Mouse (Mus musculus) embryonic stem cell, embryonic (primary cell): ENCODE results near the gene Prickle2.

Source experiments
- CTCF ChIA-PET, 4 experiments: fragments of 300-600 bp in 2 of 4; fragments of 350-600 bp in 2 of 4; sonication (Branson Sonifier 250); formaldehyde crosslinking; loops; one replicate each; lab custom pipeline; 2022; ENCODE audit warnings: inconsistent platforms in 2 of 4; lab: Charles Lee
- POLR2A ChIA-PET, 4 experiments: fragments of 300-600 bp in 2 of 4; fragments of 350-600 bp in 2 of 4; sonication (Branson Sonifier 250); formaldehyde crosslinking; loops; one replicate each; lab custom pipeline; 2022; ENCODE audit warnings: antibody characterized with exemption in 4 of 4, inconsistent platforms in 1 of 4; lab: Charles Lee

Prickle2 gene

DNA sequence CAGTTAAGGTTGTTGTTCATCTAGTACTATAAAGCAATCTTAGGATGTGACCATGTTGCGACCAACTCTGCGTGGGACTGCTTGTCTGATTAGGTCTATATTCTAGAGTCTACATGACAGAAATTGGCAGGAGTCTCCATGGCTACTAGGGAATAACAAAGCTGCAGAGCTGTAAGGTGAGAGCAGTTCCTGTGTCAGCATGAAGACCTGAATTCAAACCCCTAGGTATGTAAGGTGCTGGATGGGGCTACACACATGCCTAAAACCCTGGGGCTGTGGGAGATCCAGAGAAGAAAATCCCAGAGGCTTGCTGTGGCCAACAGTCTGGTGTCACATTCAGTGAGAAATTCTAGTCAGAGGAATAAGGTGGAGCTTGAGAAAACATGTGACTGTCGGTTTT, 78.2 kb downstream of the Prickle2 start:
- POLR2A ChIA-PET = no interaction called here
- CTCF ChIA-PET = interaction anchor here in 1 of 4 experiments (1.4 kb wide), 1 partner anchor 38 kb away, joined by 5 read pairs; no protein-coding TSS in a partner anchor

DNA sequence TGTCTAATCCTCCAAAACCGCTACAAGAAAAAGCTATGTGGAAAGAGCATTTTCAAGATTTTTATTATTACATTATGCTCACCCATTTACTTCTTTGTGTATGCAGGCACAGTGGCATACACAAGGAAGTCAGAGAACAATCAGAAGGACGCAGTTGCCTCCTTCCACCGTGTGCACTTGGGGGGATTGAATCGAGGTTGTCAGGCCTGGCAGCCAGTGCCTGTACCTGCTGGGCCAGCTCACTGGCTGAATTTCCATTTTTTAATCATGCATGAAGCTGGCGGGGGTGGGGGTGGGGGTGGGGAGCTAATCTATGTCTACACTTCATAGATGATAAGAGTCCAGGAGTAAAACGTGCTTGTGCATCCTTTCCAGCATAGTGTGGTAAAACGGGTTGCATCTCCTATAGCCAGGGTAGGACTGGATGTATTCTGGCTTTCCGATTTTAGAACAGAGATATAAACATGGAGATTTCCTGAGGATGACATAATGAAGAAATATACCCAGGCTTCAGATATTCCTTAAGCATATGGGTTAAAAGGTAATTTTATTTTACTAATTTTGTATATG, 78.8 kb downstream of the Prickle2 start:
- CTCF ChIA-PET = interaction anchor here in 1 of 4 experiments (1.4 kb wide), 1 partner anchor 39 kb away, joined by 5 read pairs; no protein-coding TSS in a partner anchor
- POLR2A ChIA-PET = no interaction called here

DNA sequence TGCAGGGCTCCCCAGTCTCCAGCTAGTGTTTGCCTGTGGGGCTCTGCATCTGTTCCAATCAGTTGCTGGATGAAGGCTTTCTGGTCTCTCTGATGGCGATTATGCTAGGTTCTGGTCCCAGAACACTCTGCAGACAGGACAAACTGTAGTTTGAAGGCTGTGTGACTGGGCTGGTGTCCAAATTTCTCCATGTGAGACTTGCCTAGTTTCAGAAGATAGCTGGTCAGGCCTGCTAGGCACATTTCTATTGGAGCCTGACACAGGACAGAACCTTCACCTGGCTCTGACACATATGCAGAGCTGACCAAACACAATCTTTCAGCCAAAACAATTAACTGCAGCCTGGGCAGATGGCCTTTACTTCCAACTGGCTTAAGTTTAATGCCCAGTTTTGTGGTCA, 80.0 kb downstream of the Prickle2 start:
- ChIA-PET POLR2A (interaction anchor here in 1 of 4 experiments (1.0 kb wide), 1 partner anchor 10 kb away, joined by 3 read pairs; no protein-coding TSS in a partner anchor), CTCF (no interaction called here)

DNA sequence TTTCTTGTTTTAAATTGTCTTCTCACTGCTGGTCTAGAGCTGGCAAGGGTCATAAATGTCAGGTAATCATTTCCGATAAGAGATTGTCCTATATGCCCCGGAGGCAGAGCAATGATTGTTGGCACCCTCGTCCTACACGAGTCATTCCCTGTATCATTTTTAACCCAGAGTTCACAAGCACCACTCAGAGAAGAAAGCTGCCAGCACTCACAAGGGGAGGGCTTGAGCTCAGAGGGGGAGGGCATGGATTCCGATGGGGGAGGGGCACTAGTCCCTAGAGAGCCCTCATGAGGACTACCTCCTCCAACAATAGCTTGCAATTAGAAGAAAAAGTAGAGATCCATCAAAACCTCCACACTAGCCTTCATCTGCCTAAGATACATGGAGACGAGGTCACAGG, 81.6 kb downstream of the Prickle2 start:
- POLR2A ChIA-PET = no interaction called here
- CTCF ChIA-PET = no interaction called here

DNA sequence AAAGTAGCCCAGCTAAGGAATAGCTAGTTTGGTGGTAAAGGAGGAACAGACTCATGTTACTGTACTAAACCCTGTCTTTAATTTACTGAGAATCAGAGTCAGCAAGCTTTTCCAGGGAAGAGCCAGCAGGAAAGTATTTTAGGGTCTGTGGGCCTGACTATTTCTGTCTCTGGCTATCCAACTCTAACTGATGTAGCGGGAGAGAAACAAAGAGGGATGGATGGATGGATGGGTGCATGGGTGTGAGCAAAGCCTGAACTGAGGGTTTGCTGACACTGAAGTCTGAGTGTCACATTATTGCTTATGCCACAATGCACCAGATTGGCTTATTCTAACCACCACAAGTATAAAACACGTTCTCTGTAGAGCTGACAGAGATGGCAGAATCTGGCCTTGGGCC, 88.8 kb downstream of the Prickle2 start:
- CTCF ChIA-PET = no interaction called here

DNA sequence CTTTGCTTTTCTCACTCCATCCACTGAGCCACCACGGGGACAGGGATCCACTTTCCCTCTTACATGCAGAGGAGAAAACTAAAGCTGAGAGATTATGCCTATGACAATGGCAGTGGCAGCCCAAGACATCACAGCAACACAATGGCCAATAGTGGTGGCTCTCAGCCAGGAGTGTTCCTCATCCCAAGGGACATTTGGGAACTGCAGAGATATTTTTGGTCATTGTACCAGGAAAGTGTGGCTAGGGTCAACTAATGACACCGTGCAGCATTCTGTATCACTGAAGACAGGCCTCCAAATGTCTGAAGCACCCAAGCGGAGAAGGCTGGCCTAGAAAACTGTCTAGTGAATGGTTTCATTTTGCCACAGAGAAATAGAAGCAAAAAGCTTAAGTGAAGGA, 91.2 kb downstream of the Prickle2 start:
- CTCF ChIA-PET = no interaction called here
- POLR2A ChIA-PET = no interaction called here

More for the DNA sequence above, 88.8 kb downstream of the Prickle2 start:
- POLR2A ChIA-PET = no interaction called here

DNA sequence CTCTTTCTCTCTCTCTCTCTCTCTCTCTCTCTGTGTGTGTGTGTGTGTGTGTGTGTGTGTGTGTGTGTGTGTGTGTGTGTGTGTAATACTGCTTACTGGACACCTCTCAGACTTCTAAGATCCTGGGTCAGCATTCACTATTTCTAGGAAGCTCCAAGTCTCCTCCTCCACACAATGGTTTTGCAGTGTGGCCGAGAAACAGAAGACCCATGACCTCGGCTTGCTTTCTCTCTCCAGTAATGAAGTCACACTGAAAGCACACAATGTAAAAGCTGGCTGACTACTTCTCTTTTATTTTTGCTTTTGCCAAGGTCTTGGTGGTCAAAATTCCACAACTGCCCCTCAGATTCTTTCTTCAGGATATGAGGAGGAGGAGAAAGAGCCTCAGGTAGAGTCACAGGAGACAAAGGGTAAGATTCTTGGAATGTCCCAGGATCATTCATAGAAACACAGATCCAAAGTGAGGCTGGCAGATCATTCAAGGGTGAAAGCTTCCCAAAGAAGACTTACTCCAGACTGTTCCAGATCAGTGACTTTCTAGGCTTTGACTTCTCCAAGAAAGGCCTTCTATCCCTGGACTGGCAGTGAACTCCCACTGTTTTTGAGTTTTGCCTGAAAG, 93.7 kb downstream of the Prickle2 start:
- ChIA-PET POLR2A (interaction anchor here in 1 of 4 experiments (0.5 kb wide), 1 partner anchor 1189 kb away, joined by 6 read pairs; no protein-coding TSS in a partner anchor), CTCF (interaction anchor here in 1 of 4 experiments (0.5 to 0.6 kb wide), 2 partner anchors 13 to 509 kb away, joined by 3 to 4 read pairs; no protein-coding TSS in a partner anchor)

DNA sequence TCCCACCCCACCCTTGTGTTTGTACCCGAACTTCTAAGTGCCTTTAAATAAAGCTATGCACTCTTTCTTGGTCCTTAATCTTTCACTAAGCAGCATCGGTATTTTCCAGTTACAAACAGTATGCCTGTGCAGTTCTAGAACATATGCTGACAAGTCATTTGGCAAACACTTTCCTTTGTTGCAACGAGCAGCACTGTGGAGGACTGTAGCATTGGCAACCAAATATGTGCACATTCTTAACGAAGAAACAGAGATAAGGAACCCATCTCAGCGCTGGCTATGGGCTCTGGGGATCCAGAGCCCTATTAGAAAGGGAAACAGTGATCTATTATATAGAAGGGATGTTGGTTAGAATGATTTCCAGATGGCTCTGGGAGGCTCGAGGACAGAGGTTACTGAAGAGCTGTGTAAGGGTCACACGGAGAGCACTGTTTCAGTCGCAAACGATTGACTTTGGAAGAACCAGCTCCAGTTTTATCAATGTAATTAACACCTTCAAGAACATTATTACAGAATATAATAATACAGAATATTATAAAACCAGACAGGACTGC, 96.2 kb downstream of the Prickle2 start:
- ChIA-PET CTCF (no interaction called here), POLR2A (no interaction called here)

DNA sequence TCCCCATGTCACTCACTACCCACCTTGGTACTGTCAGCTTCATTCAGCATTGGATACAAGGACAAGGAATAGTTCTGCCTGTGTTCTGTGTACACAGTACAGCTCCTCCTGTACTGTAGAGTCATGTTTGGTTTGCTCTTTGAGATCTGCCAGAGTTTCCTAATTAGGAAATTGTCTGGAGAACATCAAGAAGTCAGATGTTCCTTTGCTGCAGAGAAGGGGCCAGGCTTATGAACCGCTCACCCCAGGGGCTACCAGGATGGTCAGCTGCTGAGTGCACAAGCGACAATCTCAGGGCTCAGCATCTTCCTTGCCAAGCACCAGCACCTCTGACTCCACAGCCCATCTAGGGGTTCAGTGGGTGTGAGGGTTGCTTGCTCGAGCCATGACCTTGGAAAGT, 96.9 kb downstream of the Prickle2 start:
- ChIA-PET POLR2A (interaction anchor here in 1 of 4 experiments (0.5 kb wide), 1 partner anchor 46 kb away, joined by 3 read pairs; no protein-coding TSS in a partner anchor), CTCF (no interaction called here)

DNA sequence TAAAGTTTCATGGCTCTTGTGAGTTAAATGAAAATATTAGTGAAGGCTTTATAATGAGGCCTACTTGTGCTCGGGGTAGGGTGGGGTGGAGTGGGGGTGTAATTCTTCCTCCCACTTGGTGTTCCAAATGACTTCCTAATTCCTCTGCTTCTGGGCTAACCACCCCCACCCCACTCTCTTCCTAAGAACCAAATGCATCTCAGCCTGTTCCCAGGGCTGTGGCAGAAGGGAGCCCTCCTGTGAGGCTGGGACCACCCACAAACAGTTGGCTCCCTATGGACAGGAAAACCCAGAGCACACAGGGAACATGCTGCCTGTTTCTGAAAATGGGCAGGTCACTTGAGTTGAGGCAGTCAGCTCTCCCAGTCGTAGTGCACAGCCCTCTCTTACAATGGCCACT, 100.8 kb downstream of the Prickle2 start:
- CTCF ChIA-PET = interaction anchor here in 1 of 4 experiments (0.6 kb wide), 1 partner anchor 35 kb away, joined by 3 read pairs; no protein-coding TSS in a partner anchor

DNA sequence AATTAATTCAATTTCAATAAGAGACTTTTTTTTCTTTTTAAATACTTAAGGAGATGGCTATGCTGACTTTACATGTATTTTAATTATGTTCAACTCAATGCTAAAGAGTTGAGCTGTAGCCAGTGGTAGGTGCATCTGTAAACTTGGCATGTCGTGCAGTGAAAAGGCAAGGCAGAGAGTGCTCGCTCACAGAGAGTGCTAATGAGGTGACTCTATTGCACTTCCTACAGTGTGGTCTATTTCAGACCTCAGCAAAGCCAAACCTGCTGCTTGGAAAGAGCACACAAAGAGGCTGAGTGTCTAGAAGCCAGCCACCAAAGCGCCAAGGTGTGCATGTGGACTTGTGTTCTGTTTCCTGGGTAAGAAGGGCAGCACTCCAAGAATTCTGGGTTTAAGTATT, 109.6 kb downstream of the Prickle2 start:
- ChIA-PET CTCF (no interaction called here), POLR2A (interaction anchor here in 1 of 4 experiments (0.6 kb wide), 1 partner anchor 79 kb away, joined by 3 read pairs; no protein-coding TSS in a partner anchor)

More for the DNA sequence above, 100.8 kb downstream of the Prickle2 start:
- POLR2A ChIA-PET = no interaction called here

DNA sequence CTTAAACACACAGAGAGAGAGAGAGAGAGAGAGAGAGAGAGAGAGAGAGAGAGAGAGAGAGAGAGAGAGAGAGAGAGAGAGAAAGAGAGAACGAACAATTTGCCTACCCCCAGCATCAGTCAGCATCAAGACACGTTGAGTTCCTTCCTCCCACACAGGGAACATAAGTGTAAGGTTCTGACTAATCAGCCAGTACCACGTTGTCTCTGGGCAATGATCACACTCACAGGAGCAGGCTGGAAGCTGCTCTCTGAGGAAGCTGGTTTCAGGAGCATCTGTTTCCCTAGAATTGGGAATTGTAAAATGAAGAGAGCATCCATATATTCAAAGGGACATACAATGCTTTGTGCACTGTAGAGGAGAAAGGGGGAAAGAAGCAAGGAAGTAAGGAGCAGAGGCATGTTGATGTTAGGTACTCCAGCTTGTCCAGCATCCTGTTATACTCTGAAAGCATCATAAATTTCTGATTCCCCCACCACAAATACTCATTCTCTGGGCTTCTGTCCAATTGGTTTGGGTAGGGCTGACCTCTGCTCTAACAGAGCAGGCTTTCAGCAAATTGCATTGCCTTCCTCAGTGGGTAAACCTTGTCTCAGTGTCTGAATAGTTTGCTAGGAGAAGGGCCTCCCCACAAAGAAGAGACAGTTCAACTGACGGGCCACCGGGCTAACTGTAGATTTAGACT, 116.4 kb downstream of the Prickle2 start:
- CTCF ChIA-PET = no interaction called here
- POLR2A ChIA-PET = no interaction called here

DNA sequence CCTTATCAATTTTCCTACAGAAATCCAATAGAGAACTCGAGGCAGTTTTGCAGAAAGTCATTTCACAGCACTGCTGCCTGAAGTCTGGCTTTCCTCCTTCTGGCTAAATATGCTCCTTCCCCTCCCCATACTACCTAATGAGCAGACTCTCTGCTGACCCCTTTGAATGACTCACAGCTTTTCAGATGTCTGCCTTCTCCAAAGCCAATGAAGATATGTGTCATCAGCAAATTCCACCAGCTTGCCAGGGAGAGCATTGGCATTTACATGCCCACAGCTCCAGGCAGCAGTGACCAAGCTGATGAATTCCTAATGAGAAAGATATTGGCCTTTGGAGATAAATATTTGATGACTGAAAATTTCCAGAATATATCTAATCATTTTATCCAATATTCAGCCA, 121.9 kb downstream of the Prickle2 start:
- CTCF ChIA-PET = no interaction called here
- POLR2A ChIA-PET = no interaction called here

DNA sequence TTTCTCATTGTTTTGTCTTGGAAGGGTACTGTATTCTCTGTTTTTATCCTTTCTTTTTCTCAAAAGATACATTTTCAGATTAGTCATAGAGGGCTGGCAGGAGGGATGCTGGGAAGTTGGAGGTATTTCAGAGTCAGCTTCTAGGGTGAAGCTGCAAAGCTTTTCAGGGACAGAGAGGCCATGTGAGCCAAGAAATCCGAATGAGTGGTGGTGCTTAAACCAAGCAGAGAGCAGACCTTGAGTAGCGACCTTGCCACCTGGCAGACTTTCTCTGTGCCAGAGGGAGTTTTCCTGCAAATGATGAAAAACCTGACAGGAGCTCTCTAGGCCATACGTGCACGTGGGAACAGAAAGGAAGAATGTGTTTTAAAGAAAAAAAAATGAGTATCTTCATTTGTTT, 130.7 kb downstream of the Prickle2 start:
- POLR2A ChIA-PET = interaction anchor here in 1 of 4 experiments (1.3 kb wide), 1 partner anchor 10 kb away, joined by 5 read pairs; no protein-coding TSS in a partner anchor
- CTCF ChIA-PET = interaction anchor here in 1 of 4 experiments (0.5 kb wide), 1 partner anchor 205 kb away, joined by 3 read pairs; no protein-coding TSS in a partner anchor

DNA sequence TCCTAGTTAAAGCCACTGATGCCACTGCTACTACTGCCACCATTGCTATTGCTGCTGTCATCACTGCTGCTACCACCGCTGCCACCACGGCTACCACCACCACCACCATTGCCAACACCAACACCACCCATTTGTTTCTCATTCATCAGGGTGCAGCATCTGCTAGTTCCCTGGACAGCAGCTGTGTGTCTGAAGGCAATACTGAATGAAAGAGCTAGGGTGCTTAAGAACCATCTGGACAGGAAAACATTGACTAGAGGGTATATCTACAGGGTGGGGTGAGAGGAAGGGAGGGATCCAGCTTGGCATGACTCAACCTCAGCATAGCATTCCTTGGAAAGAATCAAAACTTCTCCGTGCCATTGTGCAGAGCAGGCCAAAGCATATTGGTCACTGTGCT, 133.8 kb downstream of the Prickle2 start:
- CTCF ChIA-PET = no interaction called here

DNA sequence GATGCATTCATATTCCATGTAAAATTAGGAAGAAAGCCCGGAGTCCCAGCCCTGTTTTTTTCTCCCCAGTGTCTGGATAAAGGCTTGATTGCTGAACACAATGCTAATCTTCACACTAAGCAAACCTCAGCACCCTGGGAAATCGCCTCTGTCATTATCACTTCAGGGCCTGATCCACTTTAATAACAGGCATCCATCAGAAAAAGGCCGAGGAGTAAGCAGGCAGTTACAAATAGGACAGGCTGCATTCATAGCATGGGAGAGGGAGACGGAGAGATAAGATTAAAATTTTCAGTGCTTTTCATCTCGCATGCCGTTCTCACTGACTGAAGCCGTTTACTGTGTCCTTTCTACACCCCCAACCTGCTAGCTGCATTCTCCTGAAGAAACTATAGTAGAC, 135.9 kb downstream of the Prickle2 start:
- POLR2A ChIA-PET = interaction anchor here in 2 of 4 experiments (0.7 to 1.9 kb wide), 2 partner anchors 9 to 10 kb away, joined by 4 to 6 read pairs; no protein-coding TSS in a partner anchor
- CTCF ChIA-PET = interaction anchor here in 2 of 4 experiments (0.6 to 0.7 kb wide), 2 partner anchors 35 to 176 kb away, joined by 3 read pairs; no protein-coding TSS in a partner anchor

More for the DNA sequence above, 133.8 kb downstream of the Prickle2 start:
- POLR2A ChIA-PET = no interaction called here

DNA sequence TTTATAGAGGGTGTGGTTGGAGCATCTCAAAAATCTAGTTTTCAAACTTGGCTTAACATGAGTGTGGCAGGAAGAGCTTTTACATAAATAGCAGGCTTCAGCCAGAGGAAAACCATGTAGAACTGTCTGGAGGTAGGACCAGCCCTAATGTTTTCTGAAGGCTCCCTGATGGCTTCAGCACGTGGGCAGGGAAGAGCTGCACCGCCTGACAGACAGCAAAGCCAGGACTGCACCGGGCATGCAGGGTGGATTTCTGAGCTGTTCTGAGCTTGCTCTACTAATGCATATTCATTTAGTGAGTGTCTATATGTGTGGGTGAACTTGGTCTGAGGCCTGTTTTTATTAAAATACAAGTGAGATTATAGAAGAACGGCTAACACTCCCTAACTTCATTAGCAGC, 136.7 kb downstream of the Prickle2 start:
- CTCF ChIA-PET = interaction anchor here in 1 of 4 experiments (0.6 kb wide), 1 partner anchor 36 kb away, joined by 3 read pairs; no protein-coding TSS in a partner anchor
- POLR2A ChIA-PET = interaction anchor here in 1 of 4 experiments (1.1 to 1.9 kb wide), 2 partner anchors 9 to 88 kb away, joined by 3 to 6 read pairs; no protein-coding TSS in a partner anchor

DNA sequence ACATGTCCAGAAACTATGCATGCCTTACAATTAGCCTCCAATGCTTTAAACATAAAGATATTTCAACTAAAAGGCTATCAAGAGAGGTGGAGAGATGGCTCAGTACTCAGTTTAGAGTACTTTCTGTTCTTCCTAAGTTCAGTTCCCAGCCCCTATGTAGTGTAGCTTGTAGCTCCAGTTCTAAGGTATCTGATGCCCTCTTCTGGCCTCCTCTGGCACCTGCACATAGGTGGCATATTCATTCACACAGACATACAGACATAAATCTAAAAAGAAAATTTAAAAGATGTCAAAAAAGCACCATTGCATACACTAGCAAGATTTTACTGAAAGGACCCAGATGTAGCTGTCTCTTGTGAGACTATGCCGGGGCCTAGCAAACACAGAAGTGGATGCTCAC, 146.7 kb downstream of the Prickle2 start:
- ChIA-PET CTCF (interaction anchor here (0.6 to 1.5 kb wide), 11 partner anchors 82 to 340 kb away, joined by 3 to 13 read pairs (median 3); no protein-coding TSS in a partner anchor), POLR2A (interaction anchor here in 2 of 4 experiments (0.6 to 2.6 kb wide), 4 partner anchors 11 to 340 kb away, joined by 3 to 6 read pairs (median 4); no protein-coding TSS in a partner anchor)

DNA sequence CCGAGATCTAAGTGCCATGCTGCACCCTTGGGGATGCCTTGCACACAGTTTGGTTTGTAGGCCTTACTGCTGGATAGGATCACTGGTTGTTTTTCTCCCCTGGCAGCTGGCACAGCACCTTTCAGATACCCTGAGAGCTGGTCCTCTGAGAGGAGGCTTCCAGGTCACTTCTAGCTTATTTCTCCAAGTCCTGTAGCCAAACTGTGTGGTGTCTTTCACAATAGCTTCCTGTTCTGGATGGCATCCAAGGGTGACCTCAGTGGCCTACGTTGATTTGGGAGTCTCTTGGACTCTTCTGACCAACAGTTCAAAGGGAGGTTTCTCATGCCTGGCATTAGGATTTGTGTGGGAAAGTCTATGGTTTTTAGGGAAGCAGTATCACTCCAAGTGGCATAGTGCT, 150.3 kb downstream of the Prickle2 start:
- CTCF ChIA-PET = interaction anchor here in 1 of 4 experiments (0.6 kb wide), 1 partner anchor 269 kb away, joined by 3 read pairs; no protein-coding TSS in a partner anchor
- POLR2A ChIA-PET = no interaction called here
